Mouse (Mus musculus) B cell, adult 2 months (primary cell): ENCODE results near the gene Samd14.
A peak's percentile ranks its signal among the peaks of the same experiment; 100 is the strongest.

Source experiments
- DNase-seq, 2 experiments: peaks; one replicate each; pipeline ENCODE4 v3.0.0; 2022

Gene Samd14

GRCm38 (mm10) chr11:94990102-94990748, 19.5 kb upstream of the Samd14 start:
- no peak for DNase-seq

- peak; percentile 93 for DNase-seq
Observed at GRCm38 (mm10) chr11:94990749-94991577, 18.7 kb upstream of the Samd14 start, which contains the start of gene Ppp1r9b. Gene Ppp1r9b (plus strand): TSS chr11:94991035.

GRCm38 (mm10) chr11:94991641-94992479, 17.8 kb upstream of the Samd14 start:
- DNase-seq: peak; percentile 49 to 62

- DNase-seq: no peak
Observed at GRCm38 (mm10) chr11:94992480-94992753, 17.3 kb upstream of the Samd14 start.

- peak; percentile 36 to 42 for DNase-seq
Observed at GRCm38 (mm10) chr11:94992754-94993606, 16.7 kb upstream of the Samd14 start.

- DNase-seq: no peak
Observed at GRCm38 (mm10) chr11:94994208-94994814, 15.4 kb upstream of the Samd14 start.

GRCm38 (mm10) chr11:94994947-94995772, 14.5 kb upstream of the Samd14 start:
- no peak for DNase-seq

GRCm38 (mm10) chr11:94996101-94996500, 13.6 kb upstream of the Samd14 start:
- DNase-seq: no peak

- DNase-seq: no peak
Observed at GRCm38 (mm10) chr11:94996984-94997383, 12.7 kb upstream of the Samd14 start.

- no peak for DNase-seq
Observed at GRCm38 (mm10) chr11:94997596-94997995, 12.1 kb upstream of the Samd14 start.

GRCm38 (mm10) chr11:94998041-94998531, 11.6 kb upstream of the Samd14 start:
- no peak for DNase-seq

- no peak for DNase-seq
Observed at GRCm38 (mm10) chr11:95000128-95000527, 9.6 kb upstream of the Samd14 start.

- DNase-seq: peak in 1 of 2 experiments; percentile 40
Observed at GRCm38 (mm10) chr11:95000548-95000947, 9.1 kb upstream of the Samd14 start.

- DNase-seq: peak; percentile 69
Observed at GRCm38 (mm10) chr11:95001058-95001457, 8.6 kb upstream of the Samd14 start.

- DNase-seq: no peak
Observed at GRCm38 (mm10) chr11:95001584-95002347, 7.9 kb upstream of the Samd14 start.

- DNase-seq: no peak
Observed at GRCm38 (mm10) chr11:95002705-95003104, 7.0 kb upstream of the Samd14 start.

GRCm38 (mm10) chr11:95004136-95004936, 5.3 kb upstream of the Samd14 start:
- no peak for DNase-seq

- DNase-seq: no peak
Observed at GRCm38 (mm10) chr11:95004937-95005198, 4.8 kb upstream of the Samd14 start.

- DNase-seq: no peak
Observed at GRCm38 (mm10) chr11:95006038-95006437, 3.6 kb upstream of the Samd14 start.
